In genomic region chr3:103874329-103874728, GRCm38 (mm10) we compare ENCODE assay signal across 24 mouse cellular contexts. TPM values are rescaled to one million over a fixed set of nuclear protein-coding genes. Genes with fewer than 3 reads are reported as not detected.
DNase-seq lines count a peak whose midpoint lies in the region; ATAC-seq and TF ChIP-seq lines count a peak whose summit lies in the region.
"Had no signal": no experiment of that assay in that cellular context is flagged by ENCODE, and none has a peak within 500 bp of the region (broad histone marks: within the 10 kb centered on the region; RNA-seq: fewer than 3 reads in every experiment).

No protein-coding gene starts in this region.

- H3K9ac ChIP-seq in MEL (ENCODE audit: control insufficient read depth, low read depth, low read length, poor library complexity, severe bottlenecking): peak overlapping the region; percentile 43; the same call in 1 of the 2 replicates
- no peak overlapping the region for H3K9ac ChIP-seq in midbrain, postnatal 0 days (replicated peaks; ENCODE audit: low read length, poor library complexity, severe bottlenecking)
- H3K9ac ChIP-seq: forebrain, embryonic 13.5 days; forebrain, postnatal 0 days; hindbrain, embryonic 13.5 days had no signal

- no peak for TF ChIP-seq RAD21 in MEL (IDR thresholded peaks at IDR 0.05; ENCODE audit: low read depth, low read length)

- WGBS in midbrain, postnatal 0 days: 66% methylated on average over 7 of the region's 7 CpGs

- peak in 1 of 2 experiments; percentile 35; a peak in 1 of 4 replicates for TF ChIP-seq EP300 in MEL (IDR thresholded peaks at IDR 0.05; ENCODE audit: low read depth in 1 of 2, low read length in 2 of 2)

- ATAC-seq in granulocyte monocyte progenitor cell, adult 5-6 weeks (replicated peaks; ENCODE audit: poor library complexity, severe bottlenecking): peak; percentile 46
- 0 out of 2 replicates have a peak, but pooled peaks have one; percentile 42 for ATAC-seq in monocyte, adult 5-6 weeks (replicated peaks; ENCODE audit: insufficient number of reproducible peaks, low FRiP score, low TSS enrichment, poor library complexity, severe bottlenecking)
- no peak for ATAC-seq in midbrain, postnatal 0 days (ENCODE audit: low FRiP score)
- ATAC-seq: CD4-positive, CD25-positive, alpha-beta regulatory T cell, adult 4 months; forebrain, embryonic 13.5 days; forebrain, postnatal 0 days; hindbrain, postnatal 0 days had no signal

- peaks cover 0 to 7% of the 10 kb centered on the region in 2 experiments; a peak in 2 of 4 replicates for H3K4me1 ChIP-seq in MEL (ENCODE audit: control insufficient read depth in 1 of 2, insufficient read depth in 2 of 2, low read length in 2 of 2)
- H3K4me1 ChIP-seq in midbrain, postnatal 0 days (ENCODE audit: insufficient read depth, low read length): no peaks in the 10 kb centered on the region
- H3K4me1 ChIP-seq: embryonic facial prominence, embryonic 10.5 days; forebrain, embryonic 13.5 days; heart, embryonic 10.5 days; hindbrain, embryonic 13.5 days had no signal

- peak overlapping the region in 1 of 2 experiments; percentile 29; a peak in 2 of 4 replicates for H3K4me3 ChIP-seq in MEL (ENCODE audit: control insufficient read depth in 1 of 2, insufficient read depth in 1 of 2, low read depth in 2 of 2, low read length in 2 of 2)
- no peak overlapping the region for H3K4me3 ChIP-seq in midbrain, postnatal 0 days (ENCODE audit: low read depth, low read length)
- H3K4me3 ChIP-seq: embryonic facial prominence, embryonic 10.5 days; forebrain, embryonic 13.5 days; gastrocnemius, adult 2 months; heart, embryonic 10.5 days; hindbrain, embryonic 13.5 days had no signal

- no peak overlapping the region for H3K4me2 ChIP-seq in midbrain, postnatal 0 days (ENCODE audit: low read depth, low read length, poor library complexity, severe bottlenecking)
- H3K4me2 ChIP-seq: forebrain, embryonic 13.5 days; hindbrain, embryonic 13.5 days had no signal

- H3K36me3 ChIP-seq in MEL (ENCODE audit: control insufficient read depth in 1 of 2, insufficient read depth in 2 of 2, low read length in 2 of 2): no peaks in the 10 kb centered on the region; a peak in 1 of 4 replicates
- no peaks in the 10 kb centered on the region for H3K36me3 ChIP-seq in midbrain, postnatal 0 days (ENCODE audit: insufficient read depth, low read length)
- H3K36me3 ChIP-seq: embryonic facial prominence, embryonic 10.5 days; heart, embryonic 10.5 days; hindbrain, embryonic 13.5 days had no signal

- no peaks in the 10 kb centered on the region; a peak in 2 of 4 replicates for H3K27me3 ChIP-seq in MEL (ENCODE audit: control insufficient read depth in 1 of 2, insufficient read depth in 2 of 2, low read length in 2 of 2)
- H3K27me3 ChIP-seq in midbrain, postnatal 0 days (ENCODE audit: insufficient read depth, low read length): no peaks in the 10 kb centered on the region
- H3K27me3 ChIP-seq: forebrain, embryonic 13.5 days; hindbrain, embryonic 13.5 days had no signal

- no peaks in the 10 kb centered on the region for H3K79me2 ChIP-seq in MEL (ENCODE audit: control insufficient read depth, insufficient read depth, low read length, poor library complexity)

- no peak overlapping the region for H3K27ac ChIP-seq in MEL (ENCODE audit: control insufficient read depth, low read depth, low read length)
- H3K27ac ChIP-seq in midbrain, postnatal 0 days (ENCODE audit: low read depth, low read length): no peak overlapping the region
- H3K27ac ChIP-seq: embryonic facial prominence, embryonic 10.5 days; forebrain, embryonic 13.5 days; gastrocnemius, adult 2 months; heart, embryonic 10.5 days; hindbrain, embryonic 13.5 days; hindbrain, postnatal 0 days had no signal

- peak; percentile 42 to 49 for DNase-seq in spleen, postnatal 36 days (ENCODE audit: low spot score in 2 of 2)
- DNase-seq in spleen, adult 12 weeks (ENCODE audit: low spot score): no peak
- DNase-seq in MEL (ENCODE audit: low read depth, low spot score): peak; percentile 44
- no peak for DNase-seq in Muller cell, postnatal 12 days (ENCODE audit: inconsistent ontology term)
- no peak for DNase-seq in right cerebral cortex, adult 2 months (ENCODE audit: low spot score in 2 of 2)
- DNase-seq in midbrain, postnatal 0 days (ENCODE audit: low spot score): no peak
- DNase-seq: adrenal gland, postnatal 14 days; cerebellum, adult 18-20 months; cerebellum, adult 9-11 months; cerebellum, postnatal 36 days; forebrain, postnatal 0 days; gastrocnemius, adult 2 months; gastrocnemius, postnatal 25 days; heart, adult 18-20 months; heart, postnatal 14 days had no signal

- TF ChIP-seq POLR2A in MEL (IDR thresholded peaks at IDR 0.05; ENCODE audit: control insufficient read depth in 1 of 2, insufficient read depth in 1 of 2, low read depth in 1 of 2, low read length in 2 of 2, poor library complexity in 1 of 2): no peak

- no peaks in the 10 kb centered on the region for H3K9me3 ChIP-seq in MEL (replicated peaks; ENCODE audit: insufficient read depth, low read length)
- H3K9me3 ChIP-seq in midbrain, postnatal 0 days (ENCODE audit: low read length): no peaks in the 10 kb centered on the region
- H3K9me3 ChIP-seq: embryonic facial prominence, embryonic 10.5 days; forebrain, embryonic 13.5 days; heart, embryonic 10.5 days; hindbrain, embryonic 13.5 days had no signal

- TF ChIP-seq CTCF in MEL (IDR thresholded peaks at IDR 0.05 in 2 of 3, conservative IDR thresholded peaks at IDR 0.05 in 1 of 3; ENCODE audit: control insufficient read depth in 1 of 3, insufficient read depth in 1 of 3, low read depth in 2 of 3, low read length in 3 of 3, poor library complexity in 1 of 3, severe bottlenecking in 1 of 3): no peak
- no peak for TF ChIP-seq CTCF in midbrain, postnatal 0 days (IDR thresholded peaks at IDR 0.05)

TF ChIP-seq in MEL, 35 proteins besides CTCF, POLR2A, EP300 and RAD21:
- TF ChIP-seq MYC (IDR thresholded peaks at IDR 0.05; ENCODE audit: low read depth, low read length) (no peak), SMC3 (IDR thresholded peaks at IDR 0.05; ENCODE audit: low read depth, low read length) (no peak), USF2 (IDR thresholded peaks at IDR 0.05; ENCODE audit: borderline replicate concordance in 1 of 2, insufficient read depth in 1 of 2, low read depth in 1 of 2, low read length in 2 of 2) (no peak), ZNF384 (IDR thresholded peaks at IDR 0.05; ENCODE audit: low read depth, low read length) (no peak), RCOR1 (IDR thresholded peaks at IDR 0.05; ENCODE audit: low read depth, low read length) (no peak), JUND (IDR thresholded peaks at IDR 0.05; ENCODE audit: low read depth, low read length) (no peak), BHLHE40 (IDR thresholded peaks at IDR 0.05; ENCODE audit: borderline replicate concordance, low read depth, low read length) (no peak)

RNA-seq across cellular contexts. Expression of gene Ptpn22, which starts 14.7 kb away (rescaled TPM):
- total RNA-seq in MEL (2012; rRNA removed): 0.10 TPM in 1 of 2 replicates, not detected in the other
- under 1 TPM in 1 of 2 experiments, not detected in 1; 0.06 TPM for polyA plus RNA-seq in MEL (2012; ENCODE audit: insufficient read depth in 1 of 2, insufficient read length in 2 of 2, low read depth in 1 of 2, low replicate concordance in 2 of 2, missing spikeins in 1 of 2)
- total RNA-seq in granulocyte monocyte progenitor cell, adult 5-6 weeks (2014; fragmentation: Nextera tagmentation): 69.0 and 80.1 TPM in 2 replicates
- total RNA-seq in granulocyte monocyte progenitor cell, adult 5-6 weeks (2017): 42.2 and 65.5 TPM in 2 replicates
- total RNA-seq in monocyte, adult 5-6 weeks (2017): 145 to 249 TPM (median 169 TPM) in 3 replicates
- total RNA-seq in midbrain, postnatal 0 days (2014; rRNA removed): 0.09 TPM in 1 of 2 replicates, not detected in the other
- 0.43 and 0.64 TPM in 2 replicates for polyA plus RNA-seq in midbrain, postnatal 0 days (2015; fragmentation: Nextera tagmentation; extraction: Ambion mirVana)

RNA-seq across cellular contexts. Expression of gene Rsbn1, which starts 39.6 kb away (rescaled TPM):
- 10.5 and 12.2 TPM in 2 replicates for total RNA-seq in MEL (2012; rRNA removed)
- 10 to 100 TPM; 10.8 to 37.3 TPM for polyA plus RNA-seq in MEL (2012; ENCODE audit: insufficient read depth in 1 of 2, insufficient read length in 2 of 2, low read depth in 1 of 2, low replicate concordance in 2 of 2, missing spikeins in 1 of 2)
- 30.6 and 37.7 TPM in 2 replicates for total RNA-seq in granulocyte monocyte progenitor cell, adult 5-6 weeks (2014; fragmentation: Nextera tagmentation)
- total RNA-seq in granulocyte monocyte progenitor cell, adult 5-6 weeks (2017): 59.6 and 63.9 TPM in 2 replicates
- total RNA-seq in monocyte, adult 5-6 weeks (2017): 39.6 to 51.5 TPM (median 41.7 TPM) in 3 replicates
- 35.5 and 38.4 TPM in 2 replicates for total RNA-seq in midbrain, postnatal 0 days (2014; rRNA removed)
- polyA plus RNA-seq in midbrain, postnatal 0 days (2015; fragmentation: Nextera tagmentation; extraction: Ambion mirVana): 18.6 and 21.7 TPM in 2 replicates

RNA-seq across cellular contexts. Expression of gene Bcl2l15, which starts 41.9 kb away (rescaled TPM):
- not detected in 2 replicates for total RNA-seq in MEL (2012; rRNA removed)
- under 1 TPM in 1 of 2 experiments, not detected in 1; 0.11 TPM for polyA plus RNA-seq in MEL (2012; ENCODE audit: insufficient read depth in 1 of 2, insufficient read length in 2 of 2, low read depth in 1 of 2, low replicate concordance in 2 of 2, missing spikeins in 1 of 2)
- total RNA-seq in granulocyte monocyte progenitor cell, adult 5-6 weeks (2014; fragmentation: Nextera tagmentation): not detected in 2 replicates
- total RNA-seq in granulocyte monocyte progenitor cell, adult 5-6 weeks (2017): not detected in 2 replicates
- 0.39 to 2.8 TPM in 2 of 3 replicates, not detected in the other for total RNA-seq in monocyte, adult 5-6 weeks (2017)
- total RNA-seq in midbrain, postnatal 0 days (2014; rRNA removed): 2.5 TPM in 1 of 2 replicates, not detected in the other
- 0.17 TPM in 1 of 2 replicates, not detected in the other for polyA plus RNA-seq in midbrain, postnatal 0 days (2015; fragmentation: Nextera tagmentation; extraction: Ambion mirVana)
- total RNA-seq: adrenal gland, adult 18-20 months; forebrain, postnatal 0 days; heart, adult 18-20 months; heart, postnatal 14 days; hindbrain, postnatal 0 days had no signal
- polyA plus RNA-seq: forebrain, postnatal 0 days had no signal

Comparison
In these comparisons a context has a peak if more than half of its experiments do, and no peak if none do; other contexts are left out.
1. DNase-seq: peak in spleen, postnatal 36 days (2 of 2) and MEL (single experiment); none in spleen, adult 12 weeks (single experiment), Muller cell, postnatal 12 days (single experiment), right cerebral cortex, adult 2 months (0 of 2) and midbrain, postnatal 0 days (single experiment).
2. RNA of gene Ptpn22, which starts 14.7 kb away (total RNA-seq): 145 to 249 TPM in monocyte, adult 5-6 weeks and 42.2 to 80.1 TPM in granulocyte monocyte progenitor cell, adult 5-6 weeks; 0.10 TPM in MEL and 0.09 TPM in midbrain, postnatal 0 days; every median in the first group is over 10 times any median in the second.